Mouse (Mus musculus) leukemia stem cell, adult 10-12 weeks (primary cell): ENCODE data around the gene Vmn1r17. TPM values are rescaled to one million over a fixed set of nuclear protein-coding genes. Genes with fewer than 3 reads are reported as not detected.

Experiments used
- polyA plus RNA-seq: library from polyadenylated mRNA; stranded (reverse); fragments of >175 nt; gene quantifications from 2 replicates; pipeline ENCODE4 v1.2.3, GENCODE M21; 2012; ENCODE audit warnings: low replicate concordance

The Vmn1r17 gene
- not detected in 2 replicates for polyA plus RNA-seq

DNA sequence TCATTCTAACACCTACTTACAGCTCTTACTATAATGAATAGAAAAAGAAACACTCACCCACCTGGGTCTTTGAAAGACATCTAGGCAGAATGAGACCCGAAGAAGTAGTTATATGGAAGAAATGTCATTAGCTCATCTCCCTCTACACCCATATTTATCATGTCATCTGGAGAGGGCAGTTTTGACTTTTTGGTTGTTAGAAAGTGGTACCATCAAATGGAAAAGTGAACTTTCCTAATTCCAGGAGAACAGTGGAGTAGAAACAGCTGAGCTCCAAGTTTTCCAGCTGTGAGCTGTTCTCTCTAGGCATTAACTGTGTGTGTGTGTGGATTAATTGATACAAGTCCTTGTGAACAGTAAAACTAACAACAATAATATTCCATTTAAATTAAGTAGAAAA, at the start of gene Vmn1r17:
Gene Vmn1r17, minus strand, starts transcription at position 101 of the 400 bp plus-strand sequence.

DNA sequence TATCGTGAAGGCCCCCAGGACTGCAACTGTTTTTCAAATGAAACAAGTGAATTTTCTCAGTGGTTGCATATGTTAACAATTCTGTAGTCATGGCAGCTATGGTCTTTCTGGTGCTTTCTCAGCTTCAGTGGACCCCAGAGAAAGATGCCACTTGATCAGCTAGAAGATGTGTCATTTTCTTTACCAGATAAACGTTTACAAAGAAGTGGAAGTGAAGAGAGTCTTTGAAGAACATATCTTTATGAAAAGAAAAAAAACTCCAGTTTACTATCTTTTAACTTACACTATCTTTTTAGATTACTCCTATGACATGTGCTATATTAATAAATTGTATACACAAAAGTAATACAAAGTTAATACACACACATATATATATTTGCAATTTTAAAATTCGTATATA, 40.0 kb upstream of the Vmn1r17 start, which contains the start of gene Vmn1r19:
Gene Vmn1r19, plus strand, starts transcription at position 301 of the 400 bp plus-strand sequence.

GRCm38 (mm10) chr6:57395683-57396082, 32.2 kb upstream of the Vmn1r17 start, which contains the start of gene Vmn1r18:
TSS of gene Vmn1r18 (minus strand) at chr6:57395783.

DNA sequence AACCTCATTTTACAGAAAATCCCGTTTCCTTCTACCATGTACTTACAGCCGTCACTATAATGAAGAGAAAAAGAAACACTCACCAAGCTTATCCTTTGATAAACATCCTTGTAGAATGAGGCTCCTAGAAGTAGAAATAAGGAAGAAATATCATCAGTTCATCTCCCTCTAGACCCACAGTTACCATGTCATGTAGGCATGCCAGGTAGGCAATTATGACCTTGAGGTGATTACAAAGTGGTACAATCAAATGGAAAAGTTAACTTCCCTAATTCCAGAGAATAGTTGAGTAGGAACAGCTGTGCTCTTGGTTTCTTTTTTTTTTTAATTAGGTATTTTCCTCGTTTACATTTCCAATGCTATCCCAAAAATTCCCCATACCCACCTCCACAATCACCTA, 34.1 kb downstream of the Vmn1r17 start, which contains the start of gene Vmn1r16:
Gene Vmn1r16, minus strand, starts transcription at position 101 of the 400 bp plus-strand sequence.

Other genes with a start within 250 kb of the Vmn1r17 start
- not detected in 2 replicates for gene Vmn1r11, start 230.3 kb downstream of the Vmn1r17 start, polyA plus RNA-seq
- gene Vmn1r12, start 206.8 kb downstream of the Vmn1r17 start, polyA plus RNA-seq: not detected in 2 replicates
- not detected in 2 replicates for gene Vmn1r13, start 160.4 kb downstream of the Vmn1r17 start, polyA plus RNA-seq
- gene Vmn1r14, start 132.0 kb downstream of the Vmn1r17 start, polyA plus RNA-seq: not detected in 2 replicates
- gene Vmn1r15, start 105.8 kb downstream of the Vmn1r17 start, polyA plus RNA-seq: not detected in 2 replicates
- not detected in 2 replicates for gene Vmn1r16, start 34.2 kb downstream of the Vmn1r17 start, polyA plus RNA-seq
- gene Vmn1r18, start 32.1 kb upstream of the Vmn1r17 start, polyA plus RNA-seq: not detected in 2 replicates
- not detected in 2 replicates for gene Vmn1r19, start 40.1 kb upstream of the Vmn1r17 start, polyA plus RNA-seq
- gene Vmn1r20, start 65.2 kb upstream of the Vmn1r17 start, polyA plus RNA-seq: not detected in 2 replicates
- 0.03 and 0.08 TPM in 2 replicates for gene Ppm1k, start 171.7 kb upstream of the Vmn1r17 start, polyA plus RNA-seq
- gene Herc6, start 217.3 kb upstream of the Vmn1r17 start, polyA plus RNA-seq: 19.3 and 37.1 TPM in 2 replicates